Mouse (Mus musculus): ENCODE results near the gene Gm28047.

Gene Gm28047

GRCm38 (mm10) chr15:102517631-102517975 is 107.3 kb downstream of the Gm28047 start:
- in situ Hi-C loops (cut with MboI; ENCODE audit: low sequenced_read_pairs): no loop called here

GRCm38 (mm10) chr15:102516728-102517404 is 108.0 kb downstream of the Gm28047 start, which contains the start of gene Map3k12:
TSS of gene Map3k12 (minus strand) at chr15:102517064.
- in situ Hi-C loops (cut with MboI; ENCODE audit: low sequenced_read_pairs): no loop called here

GRCm38 (mm10) chr15:102516293-102516692 is 108.6 kb downstream of the Gm28047 start:
- in situ Hi-C loops (cut with MboI; ENCODE audit: low sequenced_read_pairs): no loop called here

- in situ Hi-C loops (cut with MboI; ENCODE audit: low sequenced_read_pairs): no loop called here
Measured at GRCm38 (mm10) chr15:102515791-102516190, 109.1 kb downstream of the Gm28047 start.

- in situ Hi-C loops (cut with MboI; ENCODE audit: low sequenced_read_pairs): no loop called here
Measured at GRCm38 (mm10) chr15:102515261-102515660, 109.6 kb downstream of the Gm28047 start.

GRCm38 (mm10) chr15:102513004-102513403 is 111.9 kb downstream of the Gm28047 start:
- in situ Hi-C loops (cut with MboI; ENCODE audit: low sequenced_read_pairs): no loop called here

GRCm38 (mm10) chr15:102512471-102512870 is 112.4 kb downstream of the Gm28047 start:
- in situ Hi-C loops (cut with MboI; ENCODE audit: low sequenced_read_pairs): no loop called here

GRCm38 (mm10) chr15:102512010-102512409 is 112.9 kb downstream of the Gm28047 start:
- in situ Hi-C loops (cut with MboI; ENCODE audit: low sequenced_read_pairs): no loop called here

GRCm38 (mm10) chr15:102511285-102511833 is 113.5 kb downstream of the Gm28047 start:
- in situ Hi-C loops (cut with MboI; ENCODE audit: low sequenced_read_pairs): no loop called here

- in situ Hi-C loops (cut with MboI; ENCODE audit: low sequenced_read_pairs): no loop called here
Measured at GRCm38 (mm10) chr15:102510590-102511284, 114.1 kb downstream of the Gm28047 start.

GRCm38 (mm10) chr15:102510110-102510509 is 114.8 kb downstream of the Gm28047 start:
- in situ Hi-C loops (cut with MboI; ENCODE audit: low sequenced_read_pairs): no loop called here

GRCm38 (mm10) chr15:102508336-102508735 is 116.5 kb downstream of the Gm28047 start:
- in situ Hi-C loops (cut with MboI; ENCODE audit: low sequenced_read_pairs): no loop called here

GRCm38 (mm10) chr15:102507561-102507960 is 117.3 kb downstream of the Gm28047 start:
- in situ Hi-C loops (cut with MboI; ENCODE audit: low sequenced_read_pairs): no loop called here

GRCm38 (mm10) chr15:102506864-102507263 is 118.0 kb downstream of the Gm28047 start:
- in situ Hi-C loops (cut with MboI; ENCODE audit: low sequenced_read_pairs): no loop called here

- in situ Hi-C loops (cut with MboI; ENCODE audit: low sequenced_read_pairs): no loop called here
Measured at GRCm38 (mm10) chr15:102506464-102506830, 118.4 kb downstream of the Gm28047 start.

- in situ Hi-C loops (cut with MboI; ENCODE audit: low sequenced_read_pairs): no loop called here
Measured at GRCm38 (mm10) chr15:102505770-102506463, 119.0 kb downstream of the Gm28047 start.

- in situ Hi-C loops (cut with MboI; ENCODE audit: low sequenced_read_pairs): no loop called here
Measured at GRCm38 (mm10) chr15:102505073-102505769, 119.6 kb downstream of the Gm28047 start.

- in situ Hi-C loops (cut with MboI; ENCODE audit: low sequenced_read_pairs): no loop called here
Measured at GRCm38 (mm10) chr15:102503924-102504782, 120.7 kb downstream of the Gm28047 start.

GRCm38 (mm10) chr15:102503447-102503846 is 121.4 kb downstream of the Gm28047 start, which contains the start of gene Gm10337:
TSS of gene Gm10337 (plus strand) at chr15:102503722.
- in situ Hi-C loops (cut with MboI; ENCODE audit: low sequenced_read_pairs): no loop called here

- in situ Hi-C loops (cut with MboI; ENCODE audit: low sequenced_read_pairs): no loop called here
Measured at GRCm38 (mm10) chr15:102502254-102502840, 122.5 kb downstream of the Gm28047 start.
